Mouse (Mus musculus) forebrain, embryonic 10.5 days (tissue): ENCODE results near the gene Gm17087. TPM values are rescaled to one million over a fixed set of nuclear protein-coding genes. Genes with fewer than 3 reads are reported as not detected.

ENCODE experiments used
- DNase-seq: peaks from one replicate; pipeline ENCODE4 v3.0.0-alpha.2; 2017; ENCODE audit warnings: low spot score; ENCODE audit errors: extremely low spot score
- H3K27ac ChIP-seq: fragments of 300-500 bp; sonication (generic); 2 replicates; pipeline ENCODE4 v1.5.1; 2016; ENCODE audit warnings: mild to moderate bottlenecking
- H3K27me3 ChIP-seq: fragments of 300-500 bp; sonication (generic); 2 replicates; pipeline ENCODE4 v1.6.1; 2016; ENCODE audit warnings: mild to moderate bottlenecking; ENCODE audit not compliant: poor library complexity, severe bottlenecking
- H3K36me3 ChIP-seq: fragments of 300-500 bp; sonication (generic); replicated peaks from 2 replicates; pipeline ENCODE4 v1.6.1; 2016; ENCODE audit warnings: mild to moderate bottlenecking, moderate library complexity
- H3K4me1 ChIP-seq: fragments of 300-500 bp; sonication (generic); 2 replicates; pipeline ENCODE4 v1.6.1; 2016
- H3K4me3 ChIP-seq: fragments of 300-500 bp; sonication (generic); 2 replicates; pipeline ENCODE4 v1.5.1; 2016; ENCODE audit warnings: mild to moderate bottlenecking, moderate library complexity
- H3K9me3 ChIP-seq: fragments of 300-500 bp; sonication (generic); 2 replicates; pipeline ENCODE4 v1.6.1; 2016; ENCODE audit warnings: mild to moderate bottlenecking, moderate library complexity
- WGBS: fragments of 180-500 bp; shearing (Covaris S2); methylation state at CpG from one replicate; pipeline ENCODE4 v1.1.7; 2016; 5-methylcytosine and 5-hydroxymethylcytosine counted together
- polyA plus RNA-seq: library from polyadenylated mRNA; unstranded; fragments of >200 nt; fragmentation: Nextera tagmentation; extraction: Ambion mirVana; gene quantifications from 2 replicates; pipeline ENCODE4 v1.2.1, GENCODE M21; 2016

Gene Gm17087
- not detected in 2 replicates for polyA plus RNA-seq

DNA sequence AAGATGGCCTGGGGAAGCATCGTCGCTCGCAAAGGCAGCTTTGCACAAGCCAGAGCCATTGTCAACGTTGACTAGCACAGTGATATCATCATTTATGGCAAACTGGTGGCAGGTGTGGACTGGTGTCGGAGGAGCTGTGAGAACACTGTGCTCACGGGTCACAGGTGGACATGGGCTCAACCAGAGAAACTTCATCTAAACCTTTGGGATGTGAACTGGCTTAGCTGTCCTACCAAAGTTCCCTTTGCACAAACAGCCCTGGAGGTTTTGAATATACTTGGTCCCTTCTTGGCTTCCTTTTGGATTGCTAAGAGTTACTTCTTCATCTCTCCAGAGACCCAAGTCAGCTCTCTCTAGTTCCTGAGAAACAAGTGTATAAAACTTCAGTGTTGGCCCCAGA, at the start of gene Gm17087:
Gm17087 (minus strand) TSS at position 101 of the 400 bp plus-strand sequence.
- H3K9me3 ChIP-seq = no peaks in the 10 kb centered on the region
- peaks cover 5% of the 10 kb centered on the region for H3K4me1 ChIP-seq
- 91% methylated on average over 6 of the region's 6 CpGs for WGBS
- H3K27ac ChIP-seq = no peak within 1 kb of the TSS
- H3K4me3 ChIP-seq = no peak within 1 kb of the TSS
- no peaks in the 10 kb centered on the region for H3K27me3 ChIP-seq
- no peak for DNase-seq
- no peaks in the 10 kb centered on the region for H3K36me3 ChIP-seq

DNA sequence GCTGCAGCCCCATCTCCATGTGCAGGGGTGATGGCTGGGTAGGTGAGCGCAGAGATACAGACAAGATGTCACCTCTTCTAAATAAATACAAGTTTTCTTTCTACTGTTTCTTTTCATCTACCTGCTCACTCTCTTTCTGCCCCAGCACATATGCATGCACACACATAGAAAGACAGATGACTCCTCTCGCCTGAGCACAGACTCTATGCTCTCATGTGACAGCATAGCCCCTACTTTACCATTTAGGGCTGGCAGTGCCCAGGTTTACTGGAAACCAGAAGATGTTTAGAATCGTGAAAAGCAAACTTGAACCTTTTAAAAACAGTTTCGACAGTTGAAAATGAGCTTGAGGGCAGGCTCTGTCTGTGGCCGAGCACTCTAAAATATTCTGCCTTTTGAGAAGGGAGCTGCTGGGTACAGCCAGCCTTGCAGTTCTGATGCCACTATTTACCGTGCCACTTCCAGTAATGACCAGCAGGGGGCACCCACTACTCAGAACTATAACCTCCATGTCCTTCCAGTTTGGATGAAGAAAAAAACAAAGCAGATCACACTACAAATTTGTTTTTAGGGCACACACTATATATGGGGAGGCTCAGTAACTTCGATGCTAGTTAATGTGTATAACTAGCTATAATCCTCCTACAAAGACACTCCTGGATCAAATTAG, 47.3 kb upstream of the Gm17087 start:
- DNase-seq = peak; percentile 76
- Histone ChIP-seq H3K9me3 (no peaks in the 10 kb centered on the region), H3K27ac (no peak overlapping the region), H3K4me3 (no peak overlapping the region), H3K27me3 (0 out of 2 replicates have a peak, but pooled peaks cover 4% of the 10 kb centered on the region), H3K4me1 (no peaks in the 10 kb centered on the region), H3K36me3 (no peaks in the 10 kb centered on the region)
- 37% methylated on average over 7 of the region's 7 CpGs for WGBS

GRCm38 (mm10) chr17:8611916-8612315, 45.2 kb upstream of the Gm17087 start:
- 88% methylated on average over 4 of the region's 4 CpGs for WGBS
- Histone ChIP-seq H3K4me3 (no peak overlapping the region), H3K9me3 (no peaks in the 10 kb centered on the region), H3K4me1 (no peaks in the 10 kb centered on the region), H3K36me3 (no peaks in the 10 kb centered on the region), H3K27me3 (0 out of 2 replicates have a peak, but pooled peaks cover 4% of the 10 kb centered on the region), H3K27ac (no peak overlapping the region)
- DNase-seq = no peak

DNA sequence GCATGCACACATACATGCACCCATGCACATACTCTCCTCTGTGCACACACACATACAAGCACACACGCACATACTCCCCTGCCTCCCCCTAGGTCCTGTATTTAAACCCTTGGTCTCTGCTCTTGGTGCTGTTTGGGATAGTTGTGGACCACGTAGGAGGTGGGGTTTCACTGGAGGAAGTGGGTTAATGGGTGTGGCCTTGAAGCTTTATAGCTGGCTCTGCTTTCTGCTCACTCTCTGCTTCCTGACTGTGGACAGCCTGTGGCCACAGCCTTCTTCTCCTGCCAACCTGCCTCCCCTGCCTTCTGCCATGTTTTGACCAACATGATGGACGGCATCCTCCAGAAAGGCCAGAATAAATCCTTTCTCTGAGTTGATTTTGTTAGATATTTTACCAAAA, 39.9 kb upstream of the Gm17087 start:
- no peaks in the 10 kb centered on the region for H3K36me3 ChIP-seq
- no peak for DNase-seq
- no peaks in the 10 kb centered on the region for H3K9me3 ChIP-seq
- H3K4me1 ChIP-seq = no peaks in the 10 kb centered on the region
- WGBS = 82% methylated on average over 3 of the region's 3 CpGs
- H3K4me3 ChIP-seq = no peak overlapping the region
- H3K27ac ChIP-seq = no peak overlapping the region
- 0 out of 2 replicates have a peak, but pooled peaks cover 4% of the 10 kb centered on the region for H3K27me3 ChIP-seq

DNA sequence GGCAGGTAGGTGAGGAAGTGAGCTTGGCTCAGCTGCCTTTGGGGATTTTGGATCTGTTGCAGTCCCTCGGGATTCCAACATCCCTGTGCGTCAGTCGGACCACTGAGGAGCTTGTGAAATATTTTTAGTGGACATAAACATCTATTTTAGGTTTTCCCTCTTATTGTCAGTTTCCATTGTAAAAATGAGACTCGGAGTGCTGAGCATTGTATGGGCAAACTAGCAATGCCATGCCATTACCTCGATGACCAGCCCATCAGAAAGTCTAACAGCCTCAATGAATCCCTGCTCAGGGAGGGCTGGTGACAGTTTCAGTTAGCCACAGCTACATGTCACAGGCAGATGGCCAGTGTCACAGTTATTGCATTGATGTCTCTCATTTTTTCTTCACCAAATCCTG, 39.2 kb upstream of the Gm17087 start:
- H3K36me3 ChIP-seq = no peaks in the 10 kb centered on the region
- no peak overlapping the region for H3K4me3 ChIP-seq
- no peak overlapping the region for H3K27ac ChIP-seq
- H3K9me3 ChIP-seq = no peaks in the 10 kb centered on the region
- 88% methylated on average over 5 of the region's 5 CpGs for WGBS
- DNase-seq = no peak
- H3K27me3 ChIP-seq = 0 out of 2 replicates have a peak, but pooled peaks cover 4% of the 10 kb centered on the region
- peaks cover 1% of the 10 kb centered on the region; the same call in 1 of the 2 replicates for H3K4me1 ChIP-seq

DNA sequence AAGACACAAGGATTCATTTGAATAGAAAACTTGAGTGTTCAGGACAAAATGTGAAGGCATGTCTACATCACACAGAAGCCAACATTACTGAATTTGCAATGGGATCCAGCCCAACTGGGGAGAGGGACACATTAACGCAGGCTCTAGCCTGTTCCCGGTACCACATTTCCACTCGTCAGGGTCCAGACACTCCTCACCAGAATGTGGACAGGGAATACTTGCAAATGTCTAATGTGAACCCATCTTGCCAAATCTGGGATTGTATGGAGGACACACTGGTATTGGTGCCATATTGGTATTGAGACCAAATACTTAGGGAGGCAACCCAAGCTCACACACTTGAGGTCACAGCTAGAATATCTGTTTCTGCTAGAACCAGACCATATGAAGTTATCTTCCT, 36.2 kb upstream of the Gm17087 start:
- Histone ChIP-seq H3K4me1 (peaks cover 5% of the 10 kb centered on the region; the same call in 1 of the 2 replicates), H3K27ac (no peak overlapping the region), H3K9me3 (no peaks in the 10 kb centered on the region), H3K27me3 (no peaks in the 10 kb centered on the region), H3K36me3 (no peaks in the 10 kb centered on the region), H3K4me3 (no peak overlapping the region)
- whole genome bisulfite sequencing = 92% methylated on average over 3 of the region's 3 CpGs
- no peak for DNase-seq

GRCm38 (mm10) chr17:8597790-8598189, 31.0 kb upstream of the Gm17087 start:
- Histone ChIP-seq H3K9me3 (no peaks in the 10 kb centered on the region), H3K27ac (no peak overlapping the region), H3K36me3 (no peaks in the 10 kb centered on the region), H3K4me3 (no peak overlapping the region), H3K4me1 (peaks cover 9% of the 10 kb centered on the region; the same call in 1 of the 2 replicates), H3K27me3 (no peaks in the 10 kb centered on the region)
- peak; percentile 63 for DNase-seq
- 12% methylated on average over 7 of the region's 7 CpGs for WGBS

GRCm38 (mm10) chr17:8592427-8593277, 25.9 kb upstream of the Gm17087 start:
- H3K4me3 ChIP-seq = peak overlapping the region; percentile 44
- DNase-seq = peak; percentile 82
- peaks cover 5% of the 10 kb centered on the region; the same call in 1 of the 2 replicates for H3K4me1 ChIP-seq
- no peaks in the 10 kb centered on the region for H3K27me3 ChIP-seq
- WGBS = 16% methylated on average over 22 of the region's 22 CpGs
- 0 out of 2 replicates have a peak overlapping the region, but pooled peaks have one; percentile 12 for H3K27ac ChIP-seq
- H3K36me3 ChIP-seq = no peaks in the 10 kb centered on the region
- H3K9me3 ChIP-seq = no peaks in the 10 kb centered on the region

- no peak overlapping the region for H3K27ac ChIP-seq
- 87% methylated on average over 8 of the region's 8 CpGs for WGBS
- no peaks in the 10 kb centered on the region for H3K36me3 ChIP-seq
- H3K27me3 ChIP-seq = no peaks in the 10 kb centered on the region
- H3K4me3 ChIP-seq = no peak overlapping the region
- H3K4me1 ChIP-seq = peaks cover 9% of the 10 kb centered on the region
- DNase-seq = no peak
- no peaks in the 10 kb centered on the region for H3K9me3 ChIP-seq
Measured at GRCm38 (mm10) chr17:8581579-8581978, 14.8 kb upstream of the Gm17087 start.

DNA sequence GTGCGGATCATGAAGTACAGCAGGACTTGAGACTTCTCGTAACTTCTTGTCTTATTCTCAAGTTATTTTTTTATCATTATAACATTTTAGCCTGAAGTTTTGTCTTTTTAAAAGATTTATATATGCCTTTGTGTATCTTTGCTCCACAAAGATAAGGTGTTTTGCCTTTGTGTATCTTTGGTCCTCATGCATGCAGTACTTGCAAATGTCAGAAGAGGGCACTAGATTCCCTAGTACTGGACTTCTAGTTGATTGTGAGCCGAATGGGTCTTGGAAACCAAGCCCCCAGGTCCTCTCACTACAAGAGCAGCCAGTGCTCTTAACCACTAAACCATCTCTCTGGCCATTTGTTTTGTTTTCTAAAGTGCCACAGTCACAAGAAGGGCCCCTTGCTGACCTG, 13.6 kb upstream of the Gm17087 start:
- Histone ChIP-seq H3K4me1 (peaks cover 9% of the 10 kb centered on the region), H3K36me3 (no peaks in the 10 kb centered on the region), H3K9me3 (no peaks in the 10 kb centered on the region), H3K27me3 (no peaks in the 10 kb centered on the region), H3K27ac (no peak overlapping the region), H3K4me3 (no peak overlapping the region)
- DNase-seq = no peak
- WGBS = 70% methylated on average over 3 of the region's 3 CpGs

- H3K27me3 ChIP-seq = no peaks in the 10 kb centered on the region
- no peak for DNase-seq
- H3K4me1 ChIP-seq = no peaks in the 10 kb centered on the region
- no peaks in the 10 kb centered on the region for H3K9me3 ChIP-seq
- no peaks in the 10 kb centered on the region for H3K36me3 ChIP-seq
- no peak overlapping the region for H3K27ac ChIP-seq
- no peak overlapping the region for H3K4me3 ChIP-seq
- WGBS = 86% methylated on average over 8 of the region's 8 CpGs
Measured at GRCm38 (mm10) chr17:8573542-8574260, 7.0 kb upstream of the Gm17087 start.

- WGBS = 88% methylated on average over 1 of the region's 1 CpGs
- Histone ChIP-seq H3K27me3 (no peaks in the 10 kb centered on the region), H3K9me3 (no peaks in the 10 kb centered on the region), H3K36me3 (no peaks in the 10 kb centered on the region), H3K4me1 (peaks cover 9% of the 10 kb centered on the region), H3K4me3 (no peak overlapping the region), H3K27ac (no peak overlapping the region)
- no peak for DNase-seq
Measured at GRCm38 (mm10) chr17:8562886-8563280, 3.9 kb downstream of the Gm17087 start.
